Mouse (Mus musculus): ENCODE measurements around the gene Sorbs2. TPM values are rescaled to one million over a fixed set of nuclear protein-coding genes. Genes with fewer than 3 reads are reported as not detected.

The Sorbs2 gene
- polyA plus RNA-seq, 1 experiment = 5.6 TPM

- DNase-seq (ENCODE audit: low read depth, low spot score) = no peak
- WGBS = 29% methylated on average over 5 of the region's 5 CpGs
These were observed 107.0 kb downstream of the Sorbs2 start for GRCm38 (mm10) chr8:45614610-45615009.

DNA sequence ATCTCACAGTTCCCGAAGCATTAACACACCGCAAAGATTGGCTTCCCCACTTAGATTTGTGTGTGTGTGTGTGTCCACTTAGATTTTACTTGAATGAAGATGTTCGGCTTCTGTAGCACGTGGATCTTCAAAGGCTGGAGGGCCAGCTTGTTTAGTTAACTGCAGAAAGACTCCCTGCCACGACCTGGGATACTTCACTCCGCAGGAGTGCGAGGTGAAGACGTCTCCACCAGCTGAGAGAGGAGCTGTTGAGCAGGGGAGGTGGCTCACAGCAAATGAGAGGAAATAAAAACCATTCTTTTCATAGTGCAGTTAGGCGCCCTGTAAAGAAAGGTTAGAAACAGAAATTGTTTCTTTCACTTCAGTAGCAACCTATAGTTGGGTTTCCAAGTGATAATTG is 107.5 kb downstream of the Sorbs2 start:
- WGBS = 7% methylated on average over 9 of the region's 9 CpGs
- DNase-seq (ENCODE audit: low read depth, low spot score) = no peak

GRCm38 (mm10) chr8:45615551-45615950 is 108.0 kb downstream of the Sorbs2 start:
- DNase-seq (ENCODE audit: low read depth, low spot score) = no peak
- WGBS = 72% methylated on average over 7 of the region's 7 CpGs

GRCm38 (mm10) chr8:45621576-45622178 is 114.1 kb downstream of the Sorbs2 start:
- 26% methylated on average over 15 of the region's 15 CpGs for WGBS
- no peak for DNase-seq (ENCODE audit: low read depth, low spot score)

- 16% methylated on average over 5 of the region's 5 CpGs for whole genome bisulfite sequencing
- DNase-seq (ENCODE audit: low read depth, low spot score) = no peak
These were observed 118.8 kb downstream of the Sorbs2 start for GRCm38 (mm10) chr8:45626406-45626805.

DNA sequence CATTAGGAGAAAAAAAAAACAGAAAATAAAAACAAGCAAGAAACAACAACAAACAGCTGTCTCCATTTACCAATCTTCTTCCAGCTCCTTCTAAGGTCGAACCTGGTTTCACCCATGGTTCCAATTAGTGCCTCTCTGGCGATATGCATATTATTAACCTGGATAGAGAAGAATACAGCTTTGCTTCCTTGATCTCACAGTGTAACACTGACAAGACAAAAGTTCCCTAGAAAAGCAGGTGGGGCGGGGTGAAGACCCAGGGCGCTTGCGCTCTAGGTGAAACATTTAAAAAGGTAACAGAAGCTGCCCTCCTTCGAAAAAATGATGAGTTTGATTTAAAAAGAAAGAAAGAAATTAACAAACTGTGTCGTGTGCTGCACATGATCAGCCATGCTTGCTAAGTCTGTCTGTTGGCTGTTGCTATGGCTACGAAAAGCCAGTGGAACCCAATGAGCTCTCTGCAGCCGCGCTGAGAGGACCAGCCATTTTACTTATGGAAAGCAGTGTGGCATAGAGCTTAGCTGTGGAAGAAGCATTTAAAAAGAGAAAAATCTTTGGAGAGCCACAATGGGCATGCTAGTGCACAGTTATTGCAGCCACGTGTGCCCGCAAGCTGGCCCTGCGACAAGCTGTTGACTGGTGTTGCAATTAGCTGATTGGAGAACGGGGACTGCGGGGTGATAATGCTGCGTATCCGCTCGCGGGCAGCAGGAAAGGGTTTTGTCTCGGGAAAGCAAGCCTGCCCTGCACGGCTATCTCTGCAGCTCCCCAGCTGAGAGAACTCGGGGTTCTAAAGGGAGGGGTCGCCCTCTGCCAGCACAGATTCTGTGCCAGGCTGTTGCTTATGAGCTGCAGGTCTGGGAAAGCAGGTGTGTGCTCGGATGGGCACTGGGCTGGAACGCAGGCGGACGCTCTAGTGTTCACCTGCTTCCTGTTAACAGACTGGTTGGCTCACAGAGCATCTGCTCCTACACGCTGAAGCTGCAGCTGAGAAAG is 120.0 kb downstream of the Sorbs2 start:
- 1% methylated on average over 28 of the region's 28 CpGs for WGBS
- DNase-seq (ENCODE audit: low read depth, low spot score) = no peak

DNA sequence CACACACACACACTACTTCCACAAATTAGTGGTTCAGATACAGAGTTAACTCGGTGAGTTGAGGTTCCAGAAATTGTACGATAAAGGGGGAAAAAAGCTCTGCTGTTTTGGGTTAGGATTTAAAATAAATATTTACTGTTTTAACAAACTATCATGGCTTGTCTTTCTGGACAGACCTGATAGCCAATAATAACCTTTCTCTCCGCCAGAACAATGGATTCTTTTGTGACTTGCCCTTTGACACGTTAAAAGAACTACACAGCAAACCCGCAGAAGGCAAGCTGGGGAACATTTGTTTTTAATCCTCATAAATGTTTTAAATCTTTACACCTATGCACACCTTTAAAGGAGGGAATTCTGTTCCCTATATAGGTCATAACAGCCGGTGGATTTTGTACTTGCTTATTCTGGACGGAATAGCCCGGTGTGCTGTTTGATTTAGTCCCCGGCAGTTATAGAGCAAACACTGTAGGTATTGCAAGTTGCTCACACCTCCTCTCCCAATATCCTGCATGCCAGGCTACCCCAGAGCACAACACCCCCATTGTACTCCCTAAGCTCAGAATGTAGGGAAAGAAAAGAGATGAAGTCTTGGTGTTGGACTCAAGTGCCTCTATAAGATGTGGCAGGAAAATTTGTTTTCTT is 121.0 kb downstream of the Sorbs2 start:
- DNase-seq (ENCODE audit: low read depth, low spot score) = no peak
- WGBS = 17% methylated on average over 9 of the region's 9 CpGs

DNA sequence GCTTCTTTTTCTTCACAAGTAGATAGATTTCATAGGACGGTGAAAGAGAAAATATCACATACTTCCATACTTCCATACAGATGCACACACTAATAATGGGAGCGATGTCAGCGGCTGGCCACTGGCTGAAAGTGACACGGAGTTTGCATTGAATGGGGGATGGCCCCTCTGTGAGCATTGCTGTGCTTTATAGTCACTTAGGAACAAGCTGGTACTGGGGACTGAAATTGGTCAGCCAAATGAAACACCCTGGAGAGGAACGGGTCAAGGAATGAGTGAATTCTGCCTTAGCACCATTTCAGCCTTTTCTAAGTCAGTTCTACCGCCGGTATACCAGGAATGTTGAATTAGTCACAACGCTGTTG is 121.5 kb downstream of the Sorbs2 start:
- DNase-seq (ENCODE audit: low read depth, low spot score) = no peak
- 34% methylated on average over 8 of the region's 8 CpGs for WGBS

DNA sequence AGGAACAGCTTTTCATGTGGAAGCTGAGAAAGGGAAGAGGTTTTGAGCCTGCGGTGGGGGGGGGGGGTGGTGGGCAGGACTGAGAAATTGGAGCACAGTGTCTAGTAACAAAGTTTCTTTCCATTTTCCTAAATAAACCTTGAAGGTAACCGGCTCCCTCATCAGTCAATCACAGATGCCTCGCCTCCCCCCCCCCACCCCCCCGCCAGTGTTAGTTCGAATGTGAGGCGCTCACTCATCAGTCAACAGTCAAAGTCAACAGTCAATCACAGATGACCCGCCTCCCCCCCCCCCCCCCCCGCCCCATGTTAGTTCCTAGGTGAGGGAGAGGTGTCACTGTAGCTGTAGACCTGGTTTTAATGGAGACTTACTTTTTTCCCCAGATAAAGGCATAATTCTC is 123.4 kb downstream of the Sorbs2 start:
- DNase-seq (ENCODE audit: low read depth, low spot score) = no peak
- WGBS = 38% methylated on average over 8 of the region's 8 CpGs

DNA sequence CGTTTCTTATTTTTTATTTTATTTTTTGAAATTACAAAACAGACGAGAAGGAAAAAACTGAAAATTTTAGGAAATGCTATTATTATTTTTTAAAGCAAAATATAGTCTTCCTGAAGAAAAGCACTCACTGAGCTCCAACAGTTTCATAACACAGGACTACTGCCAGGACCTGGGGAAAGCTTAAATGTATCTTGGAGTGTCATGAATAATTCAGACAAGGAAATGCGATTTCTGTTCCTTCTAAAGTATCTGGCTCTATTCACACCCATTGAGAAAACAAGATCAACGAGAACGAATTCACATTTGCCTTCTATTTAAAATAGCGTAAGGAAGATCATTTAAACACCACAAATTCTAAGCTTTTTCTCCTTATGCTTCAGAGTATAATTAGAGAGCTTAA is 127.6 kb downstream of the Sorbs2 start:
- 75% methylated on average over 6 of the region's 6 CpGs for WGBS
- DNase-seq (ENCODE audit: low read depth, low spot score) = no peak

- 33% methylated on average over 1 of the region's 1 CpGs for WGBS
- DNase-seq (ENCODE audit: low read depth, low spot score) = no peak
These were observed 130.2 kb downstream of the Sorbs2 start for GRCm38 (mm10) chr8:45637745-45638144.

DNA sequence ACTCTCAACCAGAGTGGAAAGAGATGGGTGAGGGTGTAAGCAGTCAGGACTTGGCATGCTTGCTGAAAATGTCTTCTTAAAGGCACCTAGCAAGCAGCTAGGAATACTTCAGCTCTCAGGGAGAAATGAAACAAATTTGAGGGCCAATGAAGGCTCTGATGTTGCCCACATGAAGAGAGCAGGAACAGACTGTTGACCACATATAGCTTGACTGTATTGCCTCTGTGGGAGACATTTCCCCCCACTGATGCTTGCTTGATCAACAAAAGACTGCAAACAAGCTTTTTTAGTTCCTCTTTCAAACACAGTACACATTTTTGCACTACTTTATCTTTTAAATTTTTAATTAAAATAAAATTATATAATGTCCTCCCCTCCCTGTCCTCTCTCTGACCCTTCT is 131.9 kb downstream of the Sorbs2 start:
- no peak for DNase-seq (ENCODE audit: low read depth, low spot score)

DNA sequence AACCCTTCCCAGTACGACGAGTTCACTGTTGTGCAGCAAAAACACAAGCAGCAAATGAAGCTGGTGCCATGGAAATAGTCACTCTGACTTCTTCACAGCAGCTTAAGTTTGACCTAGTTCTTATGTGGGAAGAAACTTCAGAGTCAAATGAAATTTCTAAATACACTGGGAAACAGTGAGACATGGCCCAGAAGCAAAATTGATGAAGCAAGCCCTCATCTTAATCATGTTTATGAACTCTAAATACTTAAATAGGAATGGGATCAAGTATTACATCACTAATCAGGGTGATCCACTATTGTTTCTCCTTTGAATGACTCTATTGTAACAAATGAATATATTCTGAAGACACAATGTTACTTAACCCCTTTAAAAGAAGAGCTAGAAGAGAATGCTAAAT is 137.1 kb downstream of the Sorbs2 start:
- DNase-seq (ENCODE audit: low read depth, low spot score) = no peak
- WGBS = 46% methylated on average over 2 of the region's 2 CpGs

- no peak for DNase-seq (ENCODE audit: low read depth, low spot score)
- 89% methylated on average over 7 of the region's 7 CpGs for WGBS
These were observed 141.5 kb downstream of the Sorbs2 start for GRCm38 (mm10) chr8:45649063-45649462.

DNA sequence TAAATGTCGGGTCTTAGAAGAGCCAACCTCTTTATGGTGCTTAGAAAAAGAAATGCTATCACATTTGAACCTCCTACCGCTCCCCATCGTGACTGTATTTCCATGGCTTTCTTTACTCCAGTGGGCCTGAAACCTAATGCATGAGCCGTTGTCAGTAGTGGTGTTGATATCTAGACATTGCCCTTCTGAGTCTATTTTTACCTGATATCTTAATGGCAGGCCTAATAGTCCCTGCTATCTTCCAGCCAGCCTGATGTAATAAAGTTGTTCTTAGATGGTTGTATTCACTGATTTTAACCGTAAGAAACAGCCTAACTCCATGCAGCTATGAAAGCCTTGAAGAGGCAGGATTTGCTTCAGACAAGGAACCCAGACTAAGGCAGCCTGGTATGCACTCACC is 142.4 kb downstream of the Sorbs2 start:
- WGBS = 81% methylated on average over 5 of the region's 5 CpGs
- DNase-seq (ENCODE audit: low read depth, low spot score) = no peak

GRCm38 (mm10) chr8:45658021-45658420 is 150.4 kb downstream of the Sorbs2 start:
- WGBS = 33% methylated on average over 3 of the region's 3 CpGs
- no peak for DNase-seq (ENCODE audit: low read depth, low spot score)

- 14% methylated on average over 18 of the region's 18 CpGs for WGBS
- no peak for DNase-seq (ENCODE audit: low read depth, low spot score)
These were observed 151.1 kb downstream of the Sorbs2 start for GRCm38 (mm10) chr8:45658458-45659325.

GRCm38 (mm10) chr8:45659473-45659872 is 151.9 kb downstream of the Sorbs2 start:
- 28% methylated on average over 4 of the region's 4 CpGs for WGBS
- DNase-seq (ENCODE audit: low read depth, low spot score) = peak; percentile 80

- no peak for DNase-seq (ENCODE audit: low read depth, low spot score)
- 32% methylated on average over 12 of the region's 12 CpGs for WGBS
These were observed 153.0 kb downstream of the Sorbs2 start for GRCm38 (mm10) chr8:45660570-45660969.

GRCm38 (mm10) chr8:45661605-45662004 is 154.0 kb downstream of the Sorbs2 start:
- no peak for DNase-seq (ENCODE audit: low read depth, low spot score)
- WGBS = 8% methylated on average over 4 of the region's 4 CpGs
